Mouse (Mus musculus) cerebellum, postnatal 4 days (tissue): ENCODE data around the gene Cdk6.

ENCODE experiments used
- DNase-seq, 2 experiments: peaks; one replicate each; pipeline ENCODE4 v3.0.0; 2022; ENCODE audit warnings: low spot score in 2 of 2, mixed read lengths in 1 of 2

Cdk6 gene

DNA sequence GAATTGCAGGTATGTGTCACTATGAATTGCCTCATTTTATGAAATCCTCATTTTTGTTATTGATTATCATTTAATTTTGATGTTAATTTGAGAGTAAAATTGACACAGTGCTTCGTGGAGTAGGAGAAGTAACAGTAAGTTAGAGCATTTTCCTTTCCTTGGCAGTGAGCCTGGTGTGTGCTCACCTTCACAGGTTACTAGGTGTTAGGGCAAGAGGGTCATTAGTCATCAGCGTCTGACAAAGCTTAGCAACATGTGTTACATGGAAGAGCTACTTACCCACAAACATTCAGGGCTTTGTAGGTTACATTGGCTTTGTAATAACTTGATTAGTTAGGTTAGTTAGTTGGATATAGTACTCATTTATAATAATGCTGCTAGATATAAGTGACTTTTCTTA lies 212.9 kb downstream of the Cdk6 start:
- DNase-seq: no peak

DNA sequence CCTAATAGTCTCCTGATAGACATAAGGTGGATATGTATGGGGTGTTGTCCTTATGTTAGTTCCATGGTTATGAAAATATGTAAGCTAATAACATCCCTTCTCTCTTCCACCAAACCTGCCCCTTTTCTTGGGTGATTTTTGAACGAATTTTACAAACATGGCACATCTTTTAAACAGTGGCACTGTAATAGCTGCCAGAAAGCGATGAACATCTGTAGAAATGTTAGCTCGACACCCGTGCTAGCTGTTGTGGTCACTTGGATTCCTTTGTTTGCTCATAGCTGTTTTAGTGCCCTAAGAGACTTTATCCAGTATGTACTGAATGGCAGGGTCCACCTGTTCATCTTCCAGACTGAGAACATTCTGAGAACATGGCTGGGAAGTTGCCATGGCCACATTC lies 230.0 kb downstream of the Cdk6 start, which contains the start of gene 1700109H08Rik:
1700109H08Rik (plus strand) TSS at position 301 of the 400 bp plus-strand sequence.
- no peak for DNase-seq

DNA sequence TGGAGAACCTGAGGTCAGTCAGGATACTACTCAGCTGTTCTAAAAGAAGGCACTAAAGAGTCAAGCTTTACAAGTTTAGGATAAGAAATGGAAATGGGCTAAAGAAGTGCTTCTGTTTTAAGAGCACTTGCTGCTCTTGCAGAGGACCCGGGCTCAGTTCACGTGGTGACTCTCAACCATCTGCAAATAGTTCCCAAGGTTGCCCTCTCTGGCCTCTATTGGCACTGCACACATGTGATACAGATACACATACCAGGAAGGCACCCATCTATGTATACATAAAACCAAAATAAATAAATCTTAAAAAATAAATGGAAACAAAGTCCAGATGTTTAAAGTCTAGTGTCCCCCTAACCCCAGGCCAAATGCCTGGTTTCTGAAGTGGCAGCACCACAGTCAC lies 233.5 kb downstream of the Cdk6 start:
- no peak for DNase-seq

DNA sequence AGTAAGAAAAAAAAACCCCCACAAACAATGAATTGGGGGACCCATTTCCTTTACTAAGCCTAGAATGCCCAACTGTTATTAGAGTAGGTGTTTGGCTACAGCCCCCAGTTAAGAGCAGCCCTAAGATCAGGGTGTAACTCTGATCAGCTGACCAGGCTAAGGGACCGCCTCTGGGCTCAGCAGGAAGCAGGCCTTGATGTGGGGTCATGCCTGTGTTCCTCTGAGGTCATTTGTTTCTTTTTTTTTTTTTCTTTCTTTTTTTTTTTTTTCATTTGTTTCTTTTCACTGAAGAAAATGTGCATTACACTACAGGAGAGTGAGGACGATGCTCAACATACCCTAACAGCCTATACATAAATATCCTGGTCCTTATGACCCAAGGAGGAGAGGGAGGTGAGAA lies 236.7 kb downstream of the Cdk6 start:
- DNase-seq: no peak

DNA sequence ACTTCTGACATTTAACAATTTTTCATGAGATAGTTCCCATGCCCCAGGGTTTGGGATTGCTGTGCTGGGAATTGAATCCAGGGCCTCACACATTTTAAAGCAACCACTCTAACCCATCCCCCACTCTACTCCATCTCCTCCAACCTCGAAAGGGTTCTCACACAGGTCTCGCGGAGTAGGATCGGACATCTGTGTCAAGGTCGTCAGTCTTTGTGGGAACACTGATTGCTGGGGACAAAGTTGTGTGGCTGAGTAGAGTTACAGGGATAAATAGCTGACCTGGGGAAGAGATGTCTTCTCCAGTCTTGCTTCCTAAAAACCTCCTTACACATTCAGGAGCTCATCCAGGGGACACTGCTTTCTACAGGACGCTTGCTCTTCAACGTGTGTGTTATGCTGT lies 237.8 kb downstream of the Cdk6 start:
- DNase-seq: no peak
